Mouse (Mus musculus) C2C12 (cell line): ENCODE data around the gene Ptpn13.

Source experiments
- CTCF ChIP-seq: IDR thresholded peaks from one replicate; pipeline ENCODE4 v1.5.1; 2011; ENCODE audit not compliant: control insufficient read depth, insufficient read depth, insufficient read length
- FOSL1 ChIP-seq: IDR thresholded peaks from one replicate; pipeline ENCODE4 v1.8.0; 2011; ENCODE audit warnings: mild to moderate bottlenecking, low read length; ENCODE audit not compliant: poor library complexity, insufficient read depth, severe bottlenecking
- MAX ChIP-seq: IDR thresholded peaks from one replicate; pipeline ENCODE4 v1.6.1; 2011; ENCODE audit warnings: mild to moderate bottlenecking, control low read depth
- MYOD1 ChIP-seq: IDR thresholded peaks from one replicate; pipeline ENCODE4 v1.6.1; 2011; ENCODE audit warnings: low read depth; ENCODE audit not compliant: control insufficient read depth, insufficient read length
- USF1 ChIP-seq: IDR thresholded peaks from one replicate; pipeline ENCODE4 v1.6.1; 2011; ENCODE audit warnings: low read depth, mild to moderate bottlenecking, control low read depth, moderate library complexity

DNA sequence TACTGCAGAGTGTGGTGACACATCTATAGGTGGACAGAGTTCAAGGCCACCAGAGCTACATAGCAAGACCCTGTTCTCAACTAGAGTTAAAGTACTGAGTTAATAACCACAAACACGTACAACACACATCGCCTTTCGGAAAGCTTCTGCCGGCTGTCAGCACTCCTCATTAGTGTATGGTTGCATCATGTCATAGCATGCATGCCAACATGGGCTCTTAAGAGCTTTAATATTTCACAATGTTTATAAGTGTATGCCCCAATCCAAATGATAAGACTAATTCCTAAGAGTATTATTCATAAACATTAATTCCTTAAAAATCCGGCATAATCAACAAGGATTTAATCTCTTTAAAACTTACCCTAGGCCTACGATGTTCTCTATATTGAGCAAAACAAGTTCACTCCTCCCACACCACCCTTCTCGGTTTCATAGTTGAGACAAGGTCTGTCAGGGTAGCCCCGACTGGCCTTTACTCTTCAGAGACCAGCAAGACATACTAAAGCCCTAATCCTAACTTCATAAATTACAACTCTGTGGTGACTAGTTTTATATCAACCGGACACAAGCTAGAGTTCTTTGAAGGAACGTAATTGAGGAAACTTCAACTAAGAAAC, 186.0 kb downstream of the Ptpn13 start:
- TF ChIP-seq MAX (no peak), CTCF (no peak), MYOD1 (no peak), USF1 (no peak), FOSL1 (no peak)
